Mouse (Mus musculus) fat pad, adult 2 months (tissue): ENCODE data around the gene Sult1b1.
"Not testable (repeated sequence)": the region's sequence is repeated elsewhere in the genome, so short reads cannot be mapped to it uniquely, and the experiment has no call there.

Experiments used
- DNase-seq: peaks from one replicate; pipeline ENCODE4 v3.0.0-alpha.2; 2011; ENCODE audit warnings: low read depth, low spot score; ENCODE audit errors: extremely low read depth

Sult1b1 gene

GRCm38 (mm10) chr5:87538111-87538510 lies at the start of gene Sult1b1:
Gene Sult1b1 (minus strand): TSS chr5:87538195.
- DNase-seq: no peak

- peak; percentile 52 for DNase-seq
Observed at GRCm38 (mm10) chr5:87580389-87580788, 42.4 kb upstream of the Sult1b1 start.

GRCm38 (mm10) chr5:87574174-87574573 lies 36.2 kb upstream of the Sult1b1 start:
- no peak for DNase-seq

GRCm38 (mm10) chr5:87573490-87573889 lies 35.5 kb upstream of the Sult1b1 start:
- DNase-seq: no peak

- DNase-seq: no peak
Observed at GRCm38 (mm10) chr5:87572781-87573180, 34.8 kb upstream of the Sult1b1 start.

- no peak for DNase-seq
Observed at GRCm38 (mm10) chr5:87568845-87569244, 30.9 kb upstream of the Sult1b1 start, which contains the start of gene Sult1d1. Gene Sult1d1 (minus strand): TSS chr5:87569027.

GRCm38 (mm10) chr5:87567306-87567705 lies 29.3 kb upstream of the Sult1b1 start:
- no peak for DNase-seq

GRCm38 (mm10) chr5:87562966-87563365 lies 25.0 kb upstream of the Sult1b1 start:
- peak; percentile 96 for DNase-seq

- DNase-seq: no peak
Observed at GRCm38 (mm10) chr5:87562526-87562925, 24.5 kb upstream of the Sult1b1 start.

- no peak for DNase-seq
Observed at GRCm38 (mm10) chr5:87560145-87560544, 22.1 kb upstream of the Sult1b1 start.

GRCm38 (mm10) chr5:87550935-87551334 lies 12.9 kb upstream of the Sult1b1 start:
- no peak for DNase-seq

GRCm38 (mm10) chr5:87535994-87536644 lies 1.9 kb downstream of the Sult1b1 start:
- no peak for DNase-seq

- no peak for DNase-seq
Observed at GRCm38 (mm10) chr5:87532288-87532687, 5.7 kb downstream of the Sult1b1 start.

GRCm38 (mm10) chr5:87523561-87523960 lies 14.4 kb downstream of the Sult1b1 start:
- DNase-seq: not testable (repeated sequence)

GRCm38 (mm10) chr5:87505776-87506458 lies 32.1 kb downstream of the Sult1b1 start:
- DNase-seq: no peak

- DNase-seq: peak; percentile 96
Observed at GRCm38 (mm10) chr5:87502687-87503086, 35.3 kb downstream of the Sult1b1 start.

GRCm38 (mm10) chr5:87499341-87499740 lies 38.7 kb downstream of the Sult1b1 start:
- peak; percentile 31 for DNase-seq

- peak; percentile 77 for DNase-seq
Observed at GRCm38 (mm10) chr5:87498936-87499335, 39.1 kb downstream of the Sult1b1 start.

GRCm38 (mm10) chr5:87490771-87491170 lies 47.2 kb downstream of the Sult1b1 start, which contains the start of gene Ugt2a1:
Gene Ugt2a1 (minus strand): TSS chr5:87490871.
- DNase-seq: no peak

GRCm38 (mm10) chr5:87486706-87487105 lies 51.3 kb downstream of the Sult1b1 start, which contains the start of gene Gm43638:
Gene Gm43638 (minus strand): TSS chr5:87486806.
- not testable (repeated sequence) for DNase-seq

GRCm38 (mm10) chr5:87482160-87482559 lies 55.8 kb downstream of the Sult1b1 start, which contains the start of gene Ugt2a2:
Gene Ugt2a2 (minus strand): TSS chr5:87482260.
- no peak for DNase-seq
